8 mouse cellular contexts compared by ENCODE assay signal in genomic region chr1:62786255-62786654, GRCm38 (mm10).
DNase-seq lines count a peak whose midpoint lies in the region; ATAC-seq and TF ChIP-seq lines count a peak whose summit lies in the region.

No protein-coding gene starts in this region.

- H3K27me3 ChIP-seq in forebrain, postnatal 0 days (ENCODE audit: insufficient read depth, low read length): no peaks in the 10 kb centered on the region
- H3K27me3 ChIP-seq in forebrain, embryonic 12.5 days: peaks cover 18% of the 10 kb centered on the region; the same call in 1 of the 2 replicates
- no peaks in the 10 kb centered on the region for H3K27me3 ChIP-seq in lung, postnatal 0 days (replicated peaks; ENCODE audit: insufficient read depth, low read length)
- H3K27me3 ChIP-seq in splenic B cell, adult 2 months (ENCODE audit: control insufficient read depth, insufficient read depth, low read length, poor library complexity, severe bottlenecking): no peaks in the 10 kb centered on the region

- peak; percentile 89 for TF ChIP-seq CTCF in forebrain, postnatal 0 days (IDR thresholded peaks at IDR 0.05; ENCODE audit: low read depth)
- peak; percentile 68 for TF ChIP-seq CTCF in cortical plate, adult 2 months (IDR thresholded peaks at IDR 0.05; ENCODE audit: extremely low read depth, insufficient read depth, low read length)
- peak; percentile 86 for TF ChIP-seq CTCF in lung, postnatal 0 days (IDR thresholded peaks at IDR 0.05)

- no peak overlapping the region for H3K4me2 ChIP-seq in forebrain, postnatal 0 days (ENCODE audit: low read depth)
- H3K4me2 ChIP-seq in forebrain, embryonic 12.5 days: no peak overlapping the region
- no peak overlapping the region for H3K4me2 ChIP-seq in lung, postnatal 0 days (replicated peaks; ENCODE audit: low read depth, low read length)

- H3K4me3 ChIP-seq in forebrain, postnatal 0 days (ENCODE audit: low read depth, low read length): no peak overlapping the region
- H3K4me3 ChIP-seq in forebrain, embryonic 12.5 days (replicated peaks): no peak overlapping the region
- no peak overlapping the region for H3K4me3 ChIP-seq in cortical plate, adult 2 months (ENCODE audit: insufficient read depth, low read length)
- no peak overlapping the region for H3K4me3 ChIP-seq in lung, postnatal 0 days (ENCODE audit: low read depth, low read length)

- peak; percentile 89 for DNase-seq in forebrain, postnatal 0 days
- peak; percentile 72 for DNase-seq in urinary bladder, postnatal 14 days (ENCODE audit: low spot score)
- DNase-seq in urinary bladder, adult 2 months (ENCODE audit: low spot score): no peak
- peak; percentile 85 to 86 for DNase-seq in kidney, postnatal 4 days
- DNase-seq in lung, postnatal 0 days (ENCODE audit: low spot score): peak; percentile 58
- DNase-seq in splenic B cell, adult 2 months (ENCODE audit: low read depth, low spot score): peak; percentile 57

- no peak overlapping the region for H3K27ac ChIP-seq in forebrain, postnatal 0 days (ENCODE audit: low read depth, low read length)
- no peak overlapping the region for H3K27ac ChIP-seq in forebrain, embryonic 12.5 days
- no peak overlapping the region for H3K27ac ChIP-seq in cortical plate, adult 2 months (ENCODE audit: insufficient read depth, low read length)
- H3K27ac ChIP-seq in lung, postnatal 0 days (ENCODE audit: low read length): no peak overlapping the region

- no peak overlapping the region for H3K9ac ChIP-seq in forebrain, postnatal 0 days
- H3K9ac ChIP-seq in forebrain, embryonic 12.5 days: no peak overlapping the region
- H3K9ac ChIP-seq in lung, postnatal 0 days (replicated peaks; ENCODE audit: low read depth): no peak overlapping the region

- no peak for TF ChIP-seq EP300 in lung, postnatal 0 days (IDR thresholded peaks at IDR 0.05)

- WGBS in forebrain, postnatal 0 days: 16% methylated on average over 5 of the region's 5 CpGs
- 18% methylated on average over 5 of the region's 5 CpGs for WGBS in forebrain, embryonic 12.5 days
- 24% methylated on average over 5 of the region's 5 CpGs for WGBS in lung, postnatal 0 days

- H3K36me3 ChIP-seq in forebrain, postnatal 0 days (ENCODE audit: insufficient read depth): peaks cover 6% of the 10 kb centered on the region; the same call in 1 of the 2 replicates
- 0 out of 2 replicates have a peak, but pooled peaks cover 3% of the 10 kb centered on the region for H3K36me3 ChIP-seq in forebrain, embryonic 12.5 days (replicated peaks)
- peaks cover 12% of the 10 kb centered on the region for H3K36me3 ChIP-seq in lung, postnatal 0 days (ENCODE audit: insufficient read depth, low read length)
- no peaks in the 10 kb centered on the region for H3K36me3 ChIP-seq in splenic B cell, adult 2 months (ENCODE audit: control insufficient read depth, insufficient read depth, low read length, poor library complexity, severe bottlenecking)

- no peaks in the 10 kb centered on the region for H3K9me3 ChIP-seq in forebrain, postnatal 0 days (ENCODE audit: low read length)
- no peaks in the 10 kb centered on the region for H3K9me3 ChIP-seq in forebrain, embryonic 12.5 days
- H3K9me3 ChIP-seq in lung, postnatal 0 days (ENCODE audit: low read length): no peaks in the 10 kb centered on the region

- no peak for TF ChIP-seq POLR2A in cortical plate, adult 2 months (IDR thresholded peaks at IDR 0.05; ENCODE audit: extremely low read depth, insufficient read depth, low read length)

- H3K4me1 ChIP-seq in forebrain, postnatal 0 days (ENCODE audit: insufficient read depth): peaks cover 12% of the 10 kb centered on the region; the same call in 1 of the 2 replicates
- H3K4me1 ChIP-seq in forebrain, embryonic 12.5 days: peaks cover 12% of the 10 kb centered on the region
- H3K4me1 ChIP-seq in cortical plate, adult 2 months (ENCODE audit: control insufficient read depth, insufficient read depth, low read length): peaks cover 1% of the 10 kb centered on the region; the same call in 1 of the 2 replicates
- H3K4me1 ChIP-seq in lung, postnatal 0 days (ENCODE audit: insufficient read depth, low read depth, low read length): no peaks in the 10 kb centered on the region

- ATAC-seq in forebrain, postnatal 0 days: no peak
- no peak for ATAC-seq in forebrain, embryonic 12.5 days (ENCODE audit: low FRiP score)
- no peak for ATAC-seq in lung, postnatal 0 days
